Mouse (Mus musculus) A20 (cell line): ENCODE measurements at regions not wholly inside any gene's neighbourhood (a gene's known extent, or its start where the extent isn't known, plus 50 kb on each side); places are given as distances from the start of the nearest gene placed in this dataset.

Source experiments
- DNase-seq: peaks from one replicate; pipeline ENCODE4 v3.0.0-alpha.2; 2011; ENCODE audit warnings: low read depth, low spot score

- DNase-seq: no peak
Observed at GRCm38 (mm10) chrX:95291676-95292075, 95.0 kb upstream of the Arhgef9 start.

GRCm38 (mm10) chrX:95282038-95282437 is 85.4 kb upstream of the Arhgef9 start:
- DNase-seq: no peak

- peak; percentile 32 for DNase-seq
Observed at GRCm38 (mm10) chrX:95253517-95253916, 56.9 kb upstream of the Arhgef9 start.
